Mouse (Mus musculus): Measurements from ENCODE around the gene Plcd3.

- TF ChIP-seq CTCF (IDR thresholded peaks at IDR 0.05; ENCODE audit: control insufficient read depth, insufficient read depth, low read length), result no peak
- no peak for TF ChIP-seq POLR2A (IDR thresholded peaks at IDR 0.05; ENCODE audit: borderline replicate concordance, control insufficient read depth, low read depth, low read length)
Measured at GRCm38 (mm10) chr11:103103621-103104020, 2.2 kb upstream of the Plcd3 start.

Measured in bone marrow, adult 2 months (tissue).